Comparison of ENCODE assay signal across 15 mouse cellular contexts in genomic region chr2:61045467-61045866, GRCm38 (mm10).
"Had no signal": no experiment of that assay in that cellular context is flagged by ENCODE, and none has a peak within 500 bp of the region (broad histone marks: within the 10 kb centered on the region; RNA-seq: fewer than 3 reads in every experiment).

No protein-coding gene starts in this region.

- H3K4me3 ChIP-seq: limb, embryonic 12.5 days; midbrain, embryonic 13.5 days; myocyte; neural tube, embryonic 15.5 days had no signal

- H3K9me3 ChIP-seq: limb, embryonic 12.5 days; midbrain, embryonic 13.5 days; neural tube, embryonic 15.5 days had no signal

- DNase-seq: kidney, adult 11 months; kidney, adult 9 months; kidney, postnatal 36 days; layer of hippocampus, adult 9-11 months; layer of hippocampus, postnatal 36 days; lung, embryonic 14.5 days; right cerebral cortex, adult 18-20 months; right cerebral cortex, postnatal 25 days; thymus, postnatal 36 days had no signal

- ATAC-seq: midbrain, embryonic 13.5 days had no signal

- H3K36me3 ChIP-seq: limb, embryonic 12.5 days; midbrain, embryonic 13.5 days; neural tube, embryonic 15.5 days had no signal

- H3K27ac ChIP-seq: kidney, postnatal 0 days; limb, embryonic 12.5 days; liver, embryonic 14.5 days; midbrain, embryonic 13.5 days; neural tube, embryonic 15.5 days had no signal

- H3K4me1 ChIP-seq: limb, embryonic 12.5 days; midbrain, embryonic 13.5 days; neural tube, embryonic 15.5 days had no signal

- H3K4me2 ChIP-seq: limb, embryonic 12.5 days; lung, embryonic 14.5 days; midbrain, embryonic 13.5 days; neural tube, embryonic 15.5 days had no signal

- H3K9ac ChIP-seq: limb, embryonic 12.5 days; liver, embryonic 14.5 days; lung, embryonic 14.5 days; midbrain, embryonic 13.5 days; neural tube, embryonic 15.5 days had no signal

- H3K27me3 ChIP-seq: limb, embryonic 12.5 days; midbrain, embryonic 13.5 days; neural tube, embryonic 15.5 days had no signal
